Mouse (Mus musculus) cerebellum, postnatal 36 days (tissue): ENCODE measurements around the gene Khnyn.

Experiments
- DNase-seq, 2 experiments: peaks; one replicate each; pipeline ENCODE4 v3.0.0; 2021 to 2022; ENCODE audit warnings: mixed read lengths in 2 of 2

Khnyn gene

DNA sequence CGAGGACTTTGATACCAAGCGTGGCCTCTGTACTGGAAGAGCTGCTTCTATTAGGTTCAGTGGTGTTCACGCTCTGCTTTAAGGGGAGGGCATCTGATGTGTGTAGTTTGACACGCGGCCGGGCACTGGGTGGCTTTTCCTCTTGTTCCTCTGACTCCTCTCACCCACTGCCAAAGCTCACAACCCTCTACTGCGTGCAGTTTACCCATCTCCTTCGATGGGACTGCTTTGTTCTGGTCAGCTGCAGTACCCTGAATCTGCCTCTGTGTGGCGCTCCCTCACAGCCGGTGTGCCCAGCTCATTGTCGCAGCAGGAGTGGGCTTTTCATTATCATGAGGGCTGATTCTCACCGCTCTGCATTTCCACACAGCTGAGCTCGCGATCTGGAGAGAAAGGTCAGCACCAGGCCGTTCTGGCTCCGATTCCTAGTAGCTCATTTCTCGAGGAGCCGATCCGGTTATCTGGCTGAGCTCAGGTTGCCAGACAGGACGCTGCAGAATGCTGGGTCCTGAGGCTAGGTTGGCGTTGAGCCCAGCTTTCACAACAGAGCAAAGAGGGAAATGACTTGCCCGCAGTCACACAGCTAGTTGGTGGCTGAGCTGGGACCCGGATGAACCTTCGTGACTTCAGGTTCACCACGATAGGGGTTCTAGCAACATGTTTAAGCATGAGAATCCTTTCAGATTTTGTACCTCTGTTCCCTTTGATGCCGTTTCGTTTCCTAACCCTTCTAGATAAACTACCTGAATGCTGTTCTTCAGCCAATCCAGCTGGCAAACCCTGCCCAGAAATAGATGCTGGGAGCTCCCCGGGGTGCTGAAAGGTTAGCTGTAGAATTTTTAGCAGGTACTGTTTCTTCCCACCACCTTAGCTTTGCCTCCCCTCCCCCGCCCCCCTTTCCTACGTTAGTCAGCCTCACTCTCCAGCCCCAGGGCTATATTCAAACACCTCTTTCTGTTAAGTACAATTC lies 10.7 kb upstream of the Khnyn start:
- DNase-seq, result peak; percentile 92 to 95

- DNase-seq, result peak; percentile 60 to 65
These were observed 7.1 kb upstream of the Khnyn start for GRCm38 (mm10) chr14:55877469-55878315.

GRCm38 (mm10) chr14:55878316-55878940 lies 6.3 kb upstream of the Khnyn start:
- DNase-seq, result no peak

- peak; percentile 73 to 75 for DNase-seq
These were observed 5.1 kb upstream of the Khnyn start for GRCm38 (mm10) chr14:55879623-55880022.

GRCm38 (mm10) chr14:55880982-55881381 lies 3.8 kb upstream of the Khnyn start:
- no peak for DNase-seq

- peak; percentile 95 for DNase-seq
These were observed 2.5 kb upstream of the Khnyn start for GRCm38 (mm10) chr14:55882171-55882641.

DNA sequence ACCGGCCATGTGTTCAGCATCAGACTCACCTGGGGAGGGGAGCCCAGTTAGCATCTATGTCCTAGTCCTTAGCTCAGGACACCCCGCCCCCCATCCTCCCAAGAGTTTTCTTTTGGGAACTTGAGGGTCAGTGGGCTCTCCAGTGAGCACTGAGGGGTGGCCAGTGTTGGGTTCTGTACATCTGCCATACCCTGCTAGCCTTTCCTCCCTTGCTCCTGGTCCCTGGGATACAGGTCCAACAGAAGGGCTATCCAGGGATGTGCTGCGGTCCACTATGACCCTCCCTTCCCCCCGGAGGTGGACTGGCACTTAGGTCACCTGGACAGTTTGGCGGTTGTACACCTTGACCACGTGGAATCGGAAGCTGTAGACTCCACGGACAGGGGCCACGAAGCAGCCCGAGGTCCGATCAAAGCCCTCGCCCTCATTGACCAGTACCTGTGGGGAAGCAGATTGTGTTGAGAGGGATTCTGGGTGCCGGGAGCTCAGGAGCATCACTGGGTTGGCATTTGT lies 1.5 kb upstream of the Khnyn start:
- DNase-seq, result peak; percentile 61 to 62

DNA sequence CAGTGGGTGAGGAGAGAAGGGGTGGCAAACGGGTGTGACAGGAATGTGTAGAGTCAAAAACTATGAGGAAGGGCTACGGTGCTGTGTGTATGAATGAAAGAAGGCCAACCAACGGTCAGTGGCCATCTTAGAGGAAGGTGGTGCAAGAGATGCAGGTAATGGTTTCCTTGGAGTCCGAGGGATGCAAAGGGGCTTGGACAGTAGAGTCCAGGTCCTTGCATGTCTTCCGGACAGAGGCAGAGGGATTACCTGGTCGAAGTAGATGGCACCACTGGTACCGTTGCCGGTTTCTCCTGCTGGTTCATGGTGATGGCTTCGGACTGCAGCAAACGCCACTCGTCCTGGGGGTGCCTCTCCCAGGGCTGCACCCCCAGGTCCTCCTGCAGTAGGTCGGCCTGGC lies 1.1 kb upstream of the Khnyn start:
- no peak for DNase-seq

DNA sequence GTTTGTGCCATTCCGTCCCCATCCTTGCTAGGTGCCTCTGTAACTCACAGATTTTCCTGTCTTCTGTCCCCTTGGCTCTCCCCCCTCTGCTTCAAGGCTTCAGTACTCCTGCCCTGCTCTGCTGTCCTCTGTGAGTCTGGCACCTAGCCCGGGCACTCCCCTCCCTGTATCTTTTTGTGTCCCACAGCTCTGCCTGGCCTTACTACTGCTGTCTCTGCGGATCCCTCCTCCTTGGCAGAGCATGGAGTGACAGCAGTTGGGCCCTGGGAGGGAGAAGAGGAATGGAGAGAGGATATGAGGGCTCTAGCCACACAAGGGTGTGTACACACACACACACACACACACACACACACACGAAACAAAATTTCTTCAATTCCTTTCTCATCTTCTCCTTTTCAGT lies 581 bp upstream of the Khnyn start, which contains the start of gene Cbln3:
Gene Cbln3, minus strand, starts transcription at position 227 of the 400 bp plus-strand sequence.
- peak; percentile 99 for DNase-seq

- DNase-seq, result no peak
These were observed 505 bp downstream of the Khnyn start for GRCm38 (mm10) chr14:55885114-55885790.

DNA sequence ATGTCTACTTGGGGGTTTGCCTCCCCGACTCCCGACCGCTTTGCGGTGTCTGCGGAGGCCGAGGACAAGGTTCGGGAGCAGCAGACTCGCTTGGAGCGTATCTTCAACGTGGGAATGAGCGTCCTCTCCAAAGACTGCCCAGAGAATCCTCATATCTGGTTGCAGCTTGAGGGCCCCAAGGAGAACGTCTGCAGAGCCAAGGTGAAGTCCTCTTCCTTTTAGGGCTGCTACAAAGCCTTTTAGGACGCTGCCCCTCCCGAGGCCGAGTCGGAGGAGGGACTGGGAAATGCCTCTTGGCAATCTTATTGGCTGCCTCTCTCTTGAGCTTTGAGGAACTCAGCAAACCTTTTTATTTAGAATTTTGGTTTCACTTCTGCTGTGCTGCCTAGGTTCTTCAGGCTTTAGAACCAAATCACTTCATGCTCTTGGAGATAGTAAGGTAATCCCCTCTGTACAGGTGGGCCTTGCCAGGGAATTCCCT lies 1.1 kb downstream of the Khnyn start:
- peak; percentile 51 to 68 for DNase-seq

GRCm38 (mm10) chr14:55886571-55887382 lies 2.0 kb downstream of the Khnyn start:
- no peak for DNase-seq

- no peak for DNase-seq
These were observed 12.9 kb downstream of the Khnyn start for GRCm38 (mm10) chr14:55897671-55898070.

- DNase-seq, result no peak
These were observed 14.2 kb downstream of the Khnyn start for GRCm38 (mm10) chr14:55898947-55899346.

GRCm38 (mm10) chr14:55899701-55900413 lies 15.1 kb downstream of the Khnyn start, which contains the start of gene Sdr39u1:
TSS of gene Sdr39u1 (minus strand) at chr14:55900293.
- peak; percentile 92 to 93 for DNase-seq

GRCm38 (mm10) chr14:55900414-55900755 lies 15.6 kb downstream of the Khnyn start:
- DNase-seq, result no peak

DNA sequence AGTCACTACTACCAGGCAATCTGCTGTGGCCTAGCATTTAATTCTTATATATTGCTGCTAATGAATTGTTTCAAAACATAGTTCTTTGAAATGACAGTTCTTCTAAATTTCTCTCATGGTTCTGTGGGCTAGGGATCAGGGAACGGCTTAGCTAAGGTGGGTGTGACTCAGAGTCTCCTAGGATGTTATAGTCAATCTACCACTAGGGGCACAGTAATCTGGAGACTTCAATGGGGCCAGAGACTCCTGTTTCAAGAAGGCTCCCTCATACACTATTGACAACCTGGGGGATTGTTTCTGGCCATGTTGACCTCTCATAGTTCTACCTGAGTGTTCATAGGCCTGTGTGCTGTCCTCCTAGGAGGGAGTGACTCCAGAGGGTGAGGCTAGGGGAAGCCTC lies 20.8 kb downstream of the Khnyn start:
- DNase-seq, result no peak

DNA sequence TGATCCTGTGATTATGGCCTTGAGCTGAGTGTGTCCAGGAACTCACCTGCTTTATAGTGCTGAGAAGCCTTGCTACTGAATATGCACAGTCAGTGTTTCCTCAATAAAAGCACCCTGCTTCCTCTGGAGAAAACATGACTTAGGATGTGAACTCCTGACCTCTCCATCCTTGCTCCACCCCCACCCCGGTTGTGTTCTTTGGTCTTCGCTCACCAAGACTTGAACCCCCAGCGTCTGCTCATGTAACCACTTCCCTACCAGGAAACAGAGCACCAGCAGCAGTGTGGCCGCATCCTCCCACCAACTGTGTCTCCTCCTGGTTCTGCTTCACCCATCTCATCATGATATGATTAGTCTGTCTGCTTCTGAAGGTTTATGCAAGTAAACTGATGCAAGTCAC lies 28.7 kb downstream of the Khnyn start:
- DNase-seq, result no peak

DNA sequence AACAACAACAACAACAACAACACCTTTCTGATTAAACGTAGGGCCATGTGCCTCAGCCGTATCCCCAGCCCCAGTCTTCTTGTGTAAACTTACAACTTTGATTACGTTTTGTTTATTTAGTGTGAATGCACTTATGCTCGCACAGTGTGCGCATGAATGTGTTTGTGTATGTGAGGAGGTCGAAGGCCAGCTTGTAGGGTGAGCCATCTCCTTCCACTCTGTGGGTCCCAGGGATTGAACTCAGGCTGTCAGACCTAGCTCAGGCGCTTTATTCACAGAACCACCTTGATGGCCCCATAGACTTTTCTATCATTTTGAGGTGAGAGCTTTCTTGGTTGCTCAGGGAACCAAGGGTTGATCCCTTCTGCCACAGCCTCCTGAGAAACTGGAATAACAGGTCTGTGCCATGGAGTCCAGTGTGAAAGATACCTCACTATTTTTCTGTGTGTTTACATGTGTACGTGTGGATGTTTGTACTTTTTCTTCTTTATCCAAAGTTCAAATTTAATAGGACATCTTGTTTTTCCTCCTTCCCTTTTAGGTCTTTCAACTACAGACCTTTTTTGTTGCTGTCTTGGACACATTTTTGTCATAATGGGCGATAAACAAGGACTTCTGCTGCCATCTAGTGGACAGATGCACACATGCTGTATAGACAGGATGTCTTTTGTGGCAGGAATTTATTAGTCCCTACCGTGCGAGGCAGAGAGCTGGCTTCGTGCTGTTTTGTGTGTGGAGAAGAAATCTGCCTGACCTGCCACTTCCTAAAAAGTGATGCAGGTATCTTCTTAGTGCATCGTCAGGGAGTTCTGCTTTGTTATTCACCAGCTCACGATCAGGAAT lies 33.7 kb downstream of the Khnyn start:
- DNase-seq, result peak; percentile 70 to 85
